Mouse (Mus musculus): ENCODE data around the gene Ngrn. TPM values are rescaled to one million over a fixed set of nuclear protein-coding genes. Genes with fewer than 3 reads are reported as not detected.

Gene Ngrn
- total RNA-seq, 2 experiments from 2014 or later = 37.2 to 39.4 TPM

- no peak for DNase-seq (ENCODE audit: low spot score in 2 of 2)
Observed at GRCm38 (mm10) chr7:80257706-80258105, 3.3 kb upstream of the Ngrn start.

- DNase-seq (ENCODE audit: low spot score in 2 of 2) = peak in 1 of 2 experiments; percentile 27
Observed at GRCm38 (mm10) chr7:80261372-80261990, 466 bp downstream of the Ngrn start.

- no peak for DNase-seq (ENCODE audit: low spot score in 2 of 2)
Observed at GRCm38 (mm10) chr7:80264606-80265005, 3.6 kb downstream of the Ngrn start.

GRCm38 (mm10) chr7:80267764-80268163, 6.7 kb downstream of the Ngrn start:
- DNase-seq (ENCODE audit: low spot score in 2 of 2) = no peak

- DNase-seq (ENCODE audit: low spot score in 2 of 2) = peak; percentile 97 to 98
Observed at GRCm38 (mm10) chr7:80268897-80269750, 8.1 kb downstream of the Ngrn start, which contains the start of gene Vps33b. Vps33b (plus strand) TSS chr7:80269649.

- DNase-seq (ENCODE audit: low spot score in 2 of 2) = no peak
Observed at GRCm38 (mm10) chr7:80269751-80270255, 8.8 kb downstream of the Ngrn start.

- no peak for DNase-seq (ENCODE audit: low spot score in 2 of 2)
Observed at GRCm38 (mm10) chr7:80273456-80273855, 12.4 kb downstream of the Ngrn start.

- no peak for DNase-seq (ENCODE audit: low spot score in 2 of 2)
Observed at GRCm38 (mm10) chr7:80276374-80276773, 15.4 kb downstream of the Ngrn start.

GRCm38 (mm10) chr7:80280032-80280431, 19.0 kb downstream of the Ngrn start:
- no peak for DNase-seq (ENCODE audit: low spot score in 2 of 2)

GRCm38 (mm10) chr7:80280998-80281397, 20.0 kb downstream of the Ngrn start:
- DNase-seq (ENCODE audit: low spot score in 2 of 2) = no peak

- no peak for DNase-seq (ENCODE audit: low spot score in 2 of 2)
Observed at GRCm38 (mm10) chr7:80281646-80282045, 20.6 kb downstream of the Ngrn start.

- no peak for DNase-seq (ENCODE audit: low spot score in 2 of 2)
Observed at GRCm38 (mm10) chr7:80283226-80283918, 22.4 kb downstream of the Ngrn start.

- DNase-seq (ENCODE audit: low spot score in 2 of 2) = no peak
Observed at GRCm38 (mm10) chr7:80284391-80284790, 23.4 kb downstream of the Ngrn start.

- DNase-seq (ENCODE audit: low spot score in 2 of 2) = no peak
Observed at GRCm38 (mm10) chr7:80285725-80286124, 24.7 kb downstream of the Ngrn start.

- no peak for DNase-seq (ENCODE audit: low spot score in 2 of 2)
Observed at GRCm38 (mm10) chr7:80287736-80288135, 26.7 kb downstream of the Ngrn start.

GRCm38 (mm10) chr7:80294062-80294763, 33.2 kb downstream of the Ngrn start, which contains the start of gene Prc1:
Prc1 (plus strand) TSS chr7:80294450.
- peak; percentile 99 for DNase-seq (ENCODE audit: low spot score in 2 of 2)

- DNase-seq (ENCODE audit: low spot score in 2 of 2) = no peak
Observed at GRCm38 (mm10) chr7:80294764-80295648, 34.0 kb downstream of the Ngrn start.

GRCm38 (mm10) chr7:80296462-80296861, 35.4 kb downstream of the Ngrn start:
- no peak for DNase-seq (ENCODE audit: low spot score in 2 of 2)

GRCm38 (mm10) chr7:80297041-80297440, 36.0 kb downstream of the Ngrn start:
- no peak for DNase-seq (ENCODE audit: low spot score in 2 of 2)

GRCm38 (mm10) chr7:80298754-80299153, 37.7 kb downstream of the Ngrn start:
- DNase-seq (ENCODE audit: low spot score in 2 of 2) = no peak
